Mouse (Mus musculus) myocyte (in vitro differentiated cells): Measurements from ENCODE around the gene Zfp358. TPM values are rescaled to one million over a fixed set of nuclear protein-coding genes. Genes with fewer than 3 reads are reported as not detected.

Experiments used
- H3K27me3 ChIP-seq: one replicate; pipeline ENCODE4 v1.6.1; 2011; ENCODE audit not compliant: control insufficient read depth, insufficient read depth, insufficient read length
- H3K36me3 ChIP-seq: one replicate; pipeline ENCODE4 v1.6.1; 2011; ENCODE audit not compliant: control insufficient read depth, insufficient read depth
- H3K4me2 ChIP-seq: one replicate; pipeline ENCODE4 v1.6.1; 2011; ENCODE audit warnings: low read depth, control low read depth
- H3K4me3 ChIP-seq: one replicate; pipeline ENCODE4 v1.5.1; 2011; ENCODE audit warnings: mild to moderate bottlenecking, control low read depth, moderate library complexity
- H3K79me2 ChIP-seq: one replicate; pipeline ENCODE4 v1.6.1; 2011; ENCODE audit not compliant: control insufficient read depth, insufficient read depth
- H3ac ChIP-seq: one replicate; pipeline ENCODE4 v1.6.1; 2011; ENCODE audit not compliant: control insufficient read depth, insufficient read length
- CEBPB ChIP-seq: IDR thresholded peaks from 2 replicates; pipeline ENCODE4 v1.6.1; 2011; ENCODE audit warnings: mild to moderate bottlenecking, moderate library complexity; ENCODE audit not compliant: poor library complexity, insufficient read depth, severe bottlenecking
- E2F4 ChIP-seq: IDR thresholded peaks from one replicate; pipeline ENCODE4 v1.6.1; 2011; ENCODE audit warnings: mild to moderate bottlenecking, control low read depth, moderate library complexity; ENCODE audit not compliant: insufficient read depth
- MAX ChIP-seq: IDR thresholded peaks from one replicate; pipeline ENCODE4 v1.6.1; 2011; ENCODE audit warnings: low read depth, mild to moderate bottlenecking, control low read depth
- MYOD1 ChIP-seq, 3 experiments: IDR thresholded peaks; one replicate each; pipeline ENCODE4 v1.6.1; 2011; ENCODE audit warnings: control low read depth in 2 of 3, low read depth in 2 of 3, mild to moderate bottlenecking in 2 of 3, moderate library complexity in 1 of 3; ENCODE audit not compliant: insufficient read length in 2 of 3, control insufficient read depth in 1 of 3
- MYOG ChIP-seq, 3 experiments: IDR thresholded peaks; one replicate each; pipeline ENCODE4 v1.6.1; 2011; ENCODE audit warnings: control low read depth in 2 of 3, low read depth in 2 of 3, mild to moderate bottlenecking in 2 of 3; ENCODE audit not compliant: insufficient read length in 2 of 3, control insufficient read depth in 1 of 3, insufficient read depth in 1 of 3
- POLR2A ChIP-seq: IDR thresholded peaks from one replicate; pipeline ENCODE4 v1.6.1; 2011; ENCODE audit warnings: low read depth, mild to moderate bottlenecking, control low read depth, moderate library complexity; ENCODE audit not compliant: insufficient read length
- POLR2AphosphoS2 ChIP-seq: IDR thresholded peaks from one replicate; pipeline ENCODE4 v1.6.1; 2011; ENCODE audit warnings: low read depth, control low read depth; ENCODE audit not compliant: insufficient read length
- REST ChIP-seq: IDR thresholded peaks from one replicate; pipeline ENCODE4 v1.6.1; 2011; ENCODE audit warnings: mild to moderate bottlenecking, control low read depth, moderate library complexity; ENCODE audit not compliant: insufficient read depth, insufficient read length
- SRF ChIP-seq: IDR thresholded peaks from one replicate; pipeline ENCODE4 v1.6.1; 2011; ENCODE audit warnings: low read depth; ENCODE audit not compliant: control insufficient read depth, insufficient read length
- TCF12 ChIP-seq: IDR thresholded peaks from one replicate; pipeline ENCODE4 v1.6.1; 2011; ENCODE audit warnings: mild to moderate bottlenecking, control low read depth; ENCODE audit not compliant: poor library complexity, insufficient read depth, severe bottlenecking
- TCF3 ChIP-seq: IDR thresholded peaks from one replicate; pipeline ENCODE4 v1.6.1; 2011; ENCODE audit warnings: low read depth, control low read depth; ENCODE audit not compliant: insufficient read length
- USF1 ChIP-seq: IDR thresholded peaks from one replicate; pipeline ENCODE4 v1.6.1; 2011; ENCODE audit warnings: low read depth, mild to moderate bottlenecking, control low read depth, moderate library complexity
- polyA plus RNA-seq: library from polyadenylated mRNA; unstranded; fragments of >200 nt; fragmentation: generic; extraction: Trizol; gene quantifications from one replicate; pipeline ENCODE4 v1.2.1, GENCODE M21; 2012; ENCODE audit warnings: missing spikeins

The Zfp358 gene
- polyA plus RNA-seq, 1 experiment: 29.2 TPM

GRCm38 (mm10) chr8:3485192-3485591 is 7.7 kb upstream of the Zfp358 start:
- Histone ChIP-seq H3ac (no peak overlapping the region), H3K79me2 (no peaks in the 10 kb centered on the region), H3K27me3 (peaks cover 8% of the 10 kb centered on the region), H3K4me2 (no peak overlapping the region), H3K4me3 (no peak overlapping the region), H3K36me3 (no peaks in the 10 kb centered on the region)
- no peak for TF ChIP-seq USF1
- TF ChIP-seq MYOG (IDR thresholded peaks at IDR 0.05; ENCODE audit: control insufficient read depth in 1 of 3, insufficient read depth in 1 of 3, insufficient read length in 2 of 3, low read depth in 2 of 3): no peak
- TF ChIP-seq MAX: no peak
- no peak for TF ChIP-seq REST
- TF ChIP-seq SRF: no peak
- no peak for TF ChIP-seq TCF3

DNA sequence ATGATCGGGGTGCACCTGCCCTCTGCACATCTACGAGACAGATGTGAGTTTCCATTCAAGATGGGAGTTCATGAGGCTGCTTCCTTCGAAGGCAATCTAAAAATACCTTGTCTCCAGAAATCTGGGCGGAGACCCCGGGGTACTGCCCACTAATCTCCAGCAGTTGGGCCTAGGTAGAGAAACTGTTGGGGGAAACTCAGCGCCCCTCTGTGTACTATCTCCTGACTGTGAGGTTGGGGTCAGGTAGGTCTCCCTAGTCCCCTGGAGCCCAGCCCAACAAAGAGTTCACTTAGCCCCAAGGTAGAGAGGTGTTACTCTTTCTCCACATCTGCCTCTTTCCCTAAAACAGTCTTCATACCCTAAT is 889 bp downstream of the Zfp358 start:
- H3K27me3 ChIP-seq: no peaks in the 10 kb centered on the region
- no peaks in the 10 kb centered on the region for H3K36me3 ChIP-seq
- TF ChIP-seq USF1 (no peak), POLR2AphosphoS2 (no peak), MYOG (IDR thresholded peaks at IDR 0.05; ENCODE audit: control insufficient read depth in 1 of 3, insufficient read depth in 1 of 3, insufficient read length in 2 of 3, low read depth in 2 of 3) (no peak), MAX (no peak), MYOD1 (IDR thresholded peaks at IDR 0.05; ENCODE audit: control insufficient read depth in 1 of 3, insufficient read length in 2 of 3, low read depth in 2 of 3) (no peak), POLR2A (no peak), SRF (no peak), CEBPB (no peak), TCF3 (no peak), TCF12 (no peak), E2F4 (no peak), REST (no peak)
- H3K4me2 ChIP-seq: peak overlapping the region; percentile 82
- peak overlapping the region; percentile 55 for H3ac ChIP-seq
- H3K79me2 ChIP-seq: no peaks in the 10 kb centered on the region
- peak overlapping the region; percentile 78 for H3K4me3 ChIP-seq

GRCm38 (mm10) chr8:3495578-3496427 is 2.9 kb downstream of the Zfp358 start:
- no peak overlapping the region for H3K4me2 ChIP-seq
- H3K4me3 ChIP-seq: no peak overlapping the region
- H3K36me3 ChIP-seq: no peaks in the 10 kb centered on the region
- no peaks in the 10 kb centered on the region for H3K27me3 ChIP-seq
- H3K79me2 ChIP-seq: peaks cover 3% of the 10 kb centered on the region
- H3ac ChIP-seq: no peak overlapping the region
- TF ChIP-seq SRF (no peak), E2F4 (no peak), USF1 (no peak), REST (no peak), MYOG (IDR thresholded peaks at IDR 0.05; ENCODE audit: control insufficient read depth in 1 of 3, insufficient read depth in 1 of 3, insufficient read length in 2 of 3, low read depth in 2 of 3) (peak in 1 of 3 experiments; percentile 2), POLR2AphosphoS2 (no peak), MYOD1 (IDR thresholded peaks at IDR 0.05; ENCODE audit: control insufficient read depth in 1 of 3, insufficient read length in 2 of 3, low read depth in 2 of 3) (no peak), TCF3 (no peak)

GRCm38 (mm10) chr8:3496428-3496748 is 3.5 kb downstream of the Zfp358 start:
- no peak overlapping the region for H3ac ChIP-seq
- H3K4me3 ChIP-seq: no peak overlapping the region
- H3K27me3 ChIP-seq: no peaks in the 10 kb centered on the region
- TF ChIP-seq REST (no peak), MAX (no peak), E2F4 (no peak), MYOD1 (IDR thresholded peaks at IDR 0.05; ENCODE audit: control insufficient read depth in 1 of 3, insufficient read length in 2 of 3, low read depth in 2 of 3) (no peak), CEBPB (no peak), SRF (no peak), USF1 (no peak), POLR2AphosphoS2 (no peak), TCF3 (no peak), POLR2A (no peak), TCF12 (no peak), MYOG (IDR thresholded peaks at IDR 0.05; ENCODE audit: control insufficient read depth in 1 of 3, insufficient read depth in 1 of 3, insufficient read length in 2 of 3, low read depth in 2 of 3) (no peak)
- H3K4me2 ChIP-seq: no peak overlapping the region
- no peaks in the 10 kb centered on the region for H3K36me3 ChIP-seq
- H3K79me2 ChIP-seq: peaks cover 6% of the 10 kb centered on the region

- no peaks in the 10 kb centered on the region for H3K27me3 ChIP-seq
- peaks cover 6% of the 10 kb centered on the region for H3K79me2 ChIP-seq
- TF ChIP-seq POLR2AphosphoS2 (peak; percentile 80), E2F4 (no peak)
- no peak overlapping the region for H3K4me3 ChIP-seq
- no peaks in the 10 kb centered on the region for H3K36me3 ChIP-seq
- no peak overlapping the region for H3ac ChIP-seq
- no peak overlapping the region for H3K4me2 ChIP-seq
These were observed 5.6 kb downstream of the Zfp358 start for GRCm38 (mm10) chr8:3498583-3498982.
